In genomic region chrX:73333548-73333947, GRCm38 (mm10) we compare ENCODE assay signal across 25 mouse cellular contexts. TPM values are rescaled to one million over a fixed set of nuclear protein-coding genes. Genes with fewer than 3 reads are reported as not detected.
DNase-seq lines count a peak whose midpoint lies in the region; ATAC-seq and TF ChIP-seq lines count a peak whose summit lies in the region.
"Had no signal": no experiment of that assay in that cellular context is flagged by ENCODE, and none has a peak within 500 bp of the region (broad histone marks: within the 10 kb centered on the region; RNA-seq: fewer than 3 reads in every experiment).

No protein-coding gene starts in this region.

- no peaks in the 10 kb centered on the region for H3K9me3 ChIP-seq in hindbrain, postnatal 0 days (ENCODE audit: low read length)
- no peaks in the 10 kb centered on the region for H3K9me3 ChIP-seq in hindbrain, embryonic 11.5 days (ENCODE audit: control insufficient read depth, low read length)
- no peaks in the 10 kb centered on the region for H3K9me3 ChIP-seq in midbrain, embryonic 16.5 days (replicated peaks; ENCODE audit: control insufficient read depth, low read length, poor library complexity, severe bottlenecking)
- H3K9me3 ChIP-seq in midbrain, embryonic 13.5 days, result no peaks in the 10 kb centered on the region
- H3K9me3 ChIP-seq: embryonic facial prominence, embryonic 10.5 days; embryonic facial prominence, embryonic 12.5 days had no signal

- no peaks in the 10 kb centered on the region for H3K36me3 ChIP-seq in hindbrain, postnatal 0 days (ENCODE audit: insufficient read depth, low read length)
- no peaks in the 10 kb centered on the region for H3K36me3 ChIP-seq in hindbrain, embryonic 11.5 days (ENCODE audit: control insufficient read depth, insufficient read depth, low read length)
- no peaks in the 10 kb centered on the region for H3K36me3 ChIP-seq in midbrain, embryonic 16.5 days (ENCODE audit: control insufficient read depth, insufficient read depth, low read length)
- no peaks in the 10 kb centered on the region for H3K36me3 ChIP-seq in midbrain, embryonic 13.5 days
- H3K36me3 ChIP-seq: embryonic facial prominence, embryonic 10.5 days; embryonic facial prominence, embryonic 12.5 days had no signal

- H3K27ac ChIP-seq in hindbrain, postnatal 0 days, result no peak overlapping the region
- H3K27ac ChIP-seq in hindbrain, embryonic 11.5 days (ENCODE audit: low read depth, low read length), result no peak overlapping the region
- no peak overlapping the region for H3K27ac ChIP-seq in midbrain, embryonic 16.5 days (ENCODE audit: low read length)
- H3K27ac ChIP-seq in midbrain, embryonic 13.5 days, result no peak overlapping the region
- H3K27ac ChIP-seq: embryonic facial prominence, embryonic 10.5 days; embryonic facial prominence, embryonic 12.5 days had no signal

- ATAC-seq in hindbrain, postnatal 0 days, result 0 out of 2 replicates have a peak, but pooled peaks have one; percentile 24
- no peak for ATAC-seq in hindbrain, embryonic 11.5 days (ENCODE audit: low FRiP score)
- ATAC-seq in midbrain, embryonic 16.5 days, result peak; percentile 51; the same call in 1 of the 2 replicates
- ATAC-seq in midbrain, embryonic 13.5 days, result no peak
- ATAC-seq: forebrain, embryonic 14.5 days; forebrain, embryonic 16.5 days had no signal

- H3K4me1 ChIP-seq in hindbrain, postnatal 0 days (ENCODE audit: insufficient read depth, low read length), result no peaks in the 10 kb centered on the region
- no peaks in the 10 kb centered on the region for H3K4me1 ChIP-seq in hindbrain, embryonic 11.5 days (replicated peaks; ENCODE audit: control insufficient read depth, insufficient read depth, low read length)
- H3K4me1 ChIP-seq in midbrain, embryonic 16.5 days (ENCODE audit: control insufficient read depth, insufficient read depth, low read length), result no peaks in the 10 kb centered on the region
- H3K4me1 ChIP-seq in midbrain, embryonic 13.5 days (replicated peaks), result no peaks in the 10 kb centered on the region
- H3K4me1 ChIP-seq: embryonic facial prominence, embryonic 10.5 days; embryonic facial prominence, embryonic 12.5 days had no signal

- H3K4me2 ChIP-seq in hindbrain, postnatal 0 days (ENCODE audit: low read depth, low read length), result no peak overlapping the region
- H3K4me2 ChIP-seq in hindbrain, embryonic 11.5 days (replicated peaks; ENCODE audit: low read depth, low read length), result no peak overlapping the region
- no peak overlapping the region for H3K4me2 ChIP-seq in midbrain, embryonic 16.5 days (ENCODE audit: low read length)
- no peak overlapping the region for H3K4me2 ChIP-seq in midbrain, embryonic 13.5 days (replicated peaks)
- H3K4me2 ChIP-seq: embryonic facial prominence, embryonic 12.5 days had no signal

- no peak for TF ChIP-seq CTCF in hindbrain, postnatal 0 days (IDR thresholded peaks at IDR 0.05; ENCODE audit: low read depth)
- no peak for TF ChIP-seq CTCF in brain, embryonic 14.5 days (IDR thresholded peaks at IDR 0.05; ENCODE audit: borderline replicate concordance, extremely low read depth, insufficient read depth, insufficient read length)

- peak; percentile 4 for DNase-seq in hindbrain, postnatal 0 days (ENCODE audit: low spot score)
- DNase-seq in hindbrain, embryonic 11.5 days (ENCODE audit: low spot score), result no peak
- DNase-seq in brain, embryonic 14.5 days (ENCODE audit: low read depth), result peak; percentile 13
- DNase-seq in layer of hippocampus, adult 9-10 months (ENCODE audit: low spot score), result no peak
- DNase-seq: adrenal gland, adult 2 months; adrenal gland, postnatal 10 days; adrenal gland, postnatal 25 days; cerebellum, adult 11-12 months; cerebellum, adult 2 months; cerebellum, adult 9-10 months; cerebellum, postnatal 10 days; cerebellum, postnatal 25 days had no signal

- TF ChIP-seq POLR2A in brain, embryonic 14.5 days (IDR thresholded peaks at IDR 0.05; ENCODE audit: borderline replicate concordance, extremely low read depth, insufficient read depth, insufficient read length, poor library complexity, severe bottlenecking), result no peak

- no peak overlapping the region for H3K4me3 ChIP-seq in hindbrain, postnatal 0 days (ENCODE audit: low read length)
- H3K4me3 ChIP-seq in hindbrain, embryonic 11.5 days (ENCODE audit: low read depth, low read length), result no peak overlapping the region
- H3K4me3 ChIP-seq in midbrain, embryonic 16.5 days (ENCODE audit: low read depth, low read length), result no peak overlapping the region
- H3K4me3 ChIP-seq in midbrain, embryonic 13.5 days (replicated peaks), result no peak overlapping the region
- H3K4me3 ChIP-seq: embryonic facial prominence, embryonic 10.5 days; embryonic facial prominence, embryonic 12.5 days had no signal

- no peaks in the 10 kb centered on the region for H3K27me3 ChIP-seq in hindbrain, postnatal 0 days (ENCODE audit: insufficient read depth, low read length)
- no peaks in the 10 kb centered on the region for H3K27me3 ChIP-seq in hindbrain, embryonic 11.5 days (ENCODE audit: control insufficient read depth, insufficient read depth, low read length)
- no peaks in the 10 kb centered on the region for H3K27me3 ChIP-seq in midbrain, embryonic 16.5 days (ENCODE audit: control insufficient read depth, insufficient read depth, low read depth, low read length)
- no peaks in the 10 kb centered on the region for H3K27me3 ChIP-seq in midbrain, embryonic 13.5 days
- H3K27me3 ChIP-seq: embryonic facial prominence, embryonic 12.5 days had no signal

- no peak overlapping the region for H3K9ac ChIP-seq in hindbrain, postnatal 0 days (replicated peaks; ENCODE audit: low read length)
- H3K9ac ChIP-seq in hindbrain, embryonic 11.5 days (ENCODE audit: low read depth, low read length), result no peak overlapping the region
- H3K9ac ChIP-seq in midbrain, embryonic 16.5 days (ENCODE audit: low read depth, low read length), result no peak overlapping the region
- no peak overlapping the region for H3K9ac ChIP-seq in midbrain, embryonic 13.5 days (replicated peaks)
- H3K9ac ChIP-seq: embryonic facial prominence, embryonic 12.5 days had no signal

RNA-seq across cellular contexts. Expression of gene Gm45015, which starts 3.1 kb away (rescaled TPM):
- not detected in 2 replicates for total RNA-seq in hindbrain, postnatal 0 days (2014; rRNA removed)
- not detected in 2 replicates for polyA plus RNA-seq in hindbrain, postnatal 0 days (2015; fragmentation: Nextera tagmentation; extraction: Ambion mirVana)
- polyA plus RNA-seq in hindbrain, embryonic 11.5 days (2014; fragmentation: Nextera tagmentation; extraction: Ambion mirVana), result not detected in 2 replicates
- not detected in 2 replicates for polyA plus RNA-seq in midbrain, embryonic 16.5 days (2015; fragmentation: Nextera tagmentation; extraction: Ambion mirVana)
- polyA plus RNA-seq in midbrain, embryonic 13.5 days (2015; fragmentation: Nextera tagmentation; extraction: Ambion mirVana), result not detected in 2 replicates
- not detected in 2 replicates for polyA plus RNA-seq in brain, embryonic 14.5 days (2012; rRNA removed)
- total RNA-seq: adrenal gland, adult 2 months; adrenal gland, postnatal 10 days; adrenal gland, postnatal 25 days; adrenal gland, postnatal 4 days; ES-E14; MEL had no signal
- polyA plus RNA-seq: adrenal gland, adult 2 months; C2C12; cerebellum, adult 2 months; cortical plate, adult 2 months; embryonic facial prominence, embryonic 10.5 days; embryonic facial prominence, embryonic 12.5 days; embryonic facial prominence, embryonic 14.5 days; forebrain, embryonic 11.5 days; forebrain, embryonic 14.5 days; forebrain, embryonic 16.5 days had no signal

RNA-seq across cellular contexts. Expression of gene Zfp275, which starts 8.9 kb away (rescaled TPM):
- total RNA-seq in hindbrain, postnatal 0 days (2014; rRNA removed), result 35.8 and 40.2 TPM in 2 replicates
- 5.3 and 5.5 TPM in 2 replicates for polyA plus RNA-seq in hindbrain, postnatal 0 days (2015; fragmentation: Nextera tagmentation; extraction: Ambion mirVana)
- polyA plus RNA-seq in hindbrain, embryonic 11.5 days (2014; fragmentation: Nextera tagmentation; extraction: Ambion mirVana), result 15.0 and 16.9 TPM in 2 replicates
- polyA plus RNA-seq in midbrain, embryonic 16.5 days (2015; fragmentation: Nextera tagmentation; extraction: Ambion mirVana), result 10.8 and 11.0 TPM in 2 replicates
- 11.5 and 12.2 TPM in 2 replicates for polyA plus RNA-seq in midbrain, embryonic 13.5 days (2015; fragmentation: Nextera tagmentation; extraction: Ambion mirVana)
- 25.9 and 26.6 TPM in 2 replicates for polyA plus RNA-seq in brain, embryonic 14.5 days (2012; rRNA removed)

RNA-seq across cellular contexts. Expression of gene Xlr5a, which starts 40.8 kb away (rescaled TPM):
- total RNA-seq in hindbrain, postnatal 0 days (2014; rRNA removed), result not detected in 2 replicates
- polyA plus RNA-seq in hindbrain, postnatal 0 days (2015; fragmentation: Nextera tagmentation; extraction: Ambion mirVana), result not detected in 2 replicates
- polyA plus RNA-seq in hindbrain, embryonic 11.5 days (2014; fragmentation: Nextera tagmentation; extraction: Ambion mirVana), result not detected in 2 replicates
- polyA plus RNA-seq in midbrain, embryonic 16.5 days (2015; fragmentation: Nextera tagmentation; extraction: Ambion mirVana), result not detected in 2 replicates
- not detected in 2 replicates for polyA plus RNA-seq in midbrain, embryonic 13.5 days (2015; fragmentation: Nextera tagmentation; extraction: Ambion mirVana)
- polyA plus RNA-seq in brain, embryonic 14.5 days (2012; rRNA removed), result not detected in 2 replicates
- total RNA-seq: adrenal gland, postnatal 4 days; MEL had no signal
- polyA plus RNA-seq: adrenal gland, adult 2 months; C2C12; cerebellum, adult 2 months; cortical plate, adult 2 months; embryonic facial prominence, embryonic 10.5 days; embryonic facial prominence, embryonic 12.5 days; forebrain, embryonic 11.5 days; forebrain, embryonic 14.5 days; forebrain, embryonic 16.5 days had no signal

RNA-seq across cellular contexts. Expression of gene Xlr5c, which starts 40.8 kb away (rescaled TPM):
- total RNA-seq in hindbrain, postnatal 0 days (2014; rRNA removed), result not detected in 2 replicates
- polyA plus RNA-seq in hindbrain, postnatal 0 days (2015; fragmentation: Nextera tagmentation; extraction: Ambion mirVana), result not detected in 2 replicates
- not detected in 2 replicates for polyA plus RNA-seq in hindbrain, embryonic 11.5 days (2014; fragmentation: Nextera tagmentation; extraction: Ambion mirVana)
- polyA plus RNA-seq in midbrain, embryonic 16.5 days (2015; fragmentation: Nextera tagmentation; extraction: Ambion mirVana), result not detected in 2 replicates
- polyA plus RNA-seq in midbrain, embryonic 13.5 days (2015; fragmentation: Nextera tagmentation; extraction: Ambion mirVana), result not detected in 2 replicates
- polyA plus RNA-seq in brain, embryonic 14.5 days (2012; rRNA removed), result not detected in 2 replicates
- total RNA-seq: adrenal gland, adult 2 months; adrenal gland, postnatal 25 days; adrenal gland, postnatal 4 days; MEL had no signal
- polyA plus RNA-seq: adrenal gland, adult 2 months; C2C12; cerebellum, adult 2 months; cortical plate, adult 2 months; embryonic facial prominence, embryonic 10.5 days; embryonic facial prominence, embryonic 12.5 days; embryonic facial prominence, embryonic 14.5 days; forebrain, embryonic 11.5 days; forebrain, embryonic 14.5 days; forebrain, embryonic 16.5 days had no signal

Comparison
In these comparisons a context has a peak if more than half of its experiments do, and no peak if none do; other contexts are left out.
1. ATAC-seq: peak in hindbrain, postnatal 0 days (single experiment) and midbrain, embryonic 16.5 days (single experiment); none in hindbrain, embryonic 11.5 days (single experiment) and midbrain, embryonic 13.5 days (single experiment).
2. DNase-seq: peak in hindbrain, postnatal 0 days (single experiment) and brain, embryonic 14.5 days (single experiment); none in hindbrain, embryonic 11.5 days (single experiment) and layer of hippocampus, adult 9-10 months (single experiment).